Mouse (Mus musculus) small intestine, adult 2 months (tissue): ENCODE results near the gene Zfp13.

ENCODE experiments used
- CTCF ChIP-seq: fragments of 200-500 bp; IDR thresholded peaks from 2 replicates; pipeline ENCODE4 v1.5.1; 2012; ENCODE audit warnings: low read depth, mild to moderate bottlenecking, control low read depth, inconsistent platforms, low read length, moderate library complexity, mixed read lengths; ENCODE audit not compliant: insufficient replicate concordance, insufficient read length; ENCODE audit errors: extremely low read depth
- POLR2A ChIP-seq: fragments of 200-500 bp; IDR thresholded peaks from 2 replicates; pipeline ENCODE4 v1.6.1; 2012; ENCODE audit warnings: low read depth, mild to moderate bottlenecking, control low read depth, inconsistent platforms, low read length, moderate library complexity

DNA sequence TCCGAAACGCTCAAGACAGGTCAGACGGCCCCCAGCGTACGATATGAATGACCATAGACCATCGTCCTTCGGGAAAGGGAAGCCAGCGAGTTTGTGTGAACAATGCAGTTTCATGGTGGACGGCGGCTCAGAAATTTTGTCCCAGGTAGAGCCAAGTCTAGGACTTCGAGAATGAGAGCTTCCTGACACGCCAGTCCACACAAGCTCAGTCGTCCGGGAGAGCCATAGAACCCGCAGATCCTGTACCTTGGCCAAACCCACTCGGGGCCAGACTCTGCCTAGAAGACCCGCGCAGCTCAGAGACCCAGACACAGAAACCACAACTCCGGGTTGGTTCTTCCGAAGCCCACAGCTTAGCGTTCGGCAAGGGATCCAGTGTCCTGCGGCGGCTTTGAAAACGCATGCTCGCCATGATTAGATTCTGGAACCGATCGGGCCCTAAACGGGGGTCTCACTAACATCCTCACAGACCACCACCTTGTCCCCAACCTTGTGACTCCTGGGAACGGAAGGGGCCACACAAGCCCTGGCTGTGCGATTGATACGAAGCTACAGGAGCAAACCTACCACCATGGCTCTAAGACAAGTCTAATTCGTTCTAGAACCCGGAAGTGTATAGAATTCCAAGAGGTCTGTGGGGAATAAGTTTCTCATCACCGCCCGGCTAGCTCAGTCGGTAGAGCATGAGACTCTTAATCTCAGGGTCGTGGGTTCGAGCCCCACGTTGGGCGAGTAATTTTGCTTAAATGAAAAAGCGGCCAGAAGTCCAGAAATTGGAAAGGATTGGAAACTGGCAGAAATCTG, 52.4 kb downstream of the Zfp13 start:
- no peak for TF ChIP-seq CTCF
- 0 out of 2 replicates have a peak, but pooled peaks have one; percentile 6 for TF ChIP-seq POLR2A
